Mouse (Mus musculus): ENCODE data around the gene Cyp2c68.

DNA sequence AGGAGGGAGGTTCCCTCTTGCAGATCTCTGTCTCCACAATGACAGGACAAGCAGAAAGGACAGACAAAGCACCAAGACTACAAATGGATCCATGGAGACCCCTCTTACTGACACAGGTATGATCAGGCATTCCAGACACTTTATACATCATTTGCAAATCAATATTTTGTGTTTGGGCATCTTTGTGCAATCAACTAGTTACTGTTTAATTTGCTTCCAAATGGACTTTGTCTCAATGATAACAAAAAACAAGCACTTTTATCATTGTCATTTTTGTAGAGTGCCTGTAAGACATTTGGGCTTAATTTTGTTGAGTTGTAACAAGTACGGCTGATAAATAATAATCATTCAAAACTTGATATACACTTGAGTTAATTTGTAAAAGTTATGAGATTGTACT, 91.9 kb downstream of the Cyp2c68 start, which contains the start of gene Cyp2c67:
- TF ChIP-seq CTCF (IDR thresholded peaks at IDR 0.05; ENCODE audit: low read depth) (no peak), EP300 (optimal IDR thresholded peaks at IDR 0.05) (no peak)
